Mouse (Mus musculus) c-Kit-positive CD71-positive TER-119-negative erythroid progenitor cells, embryonic 14.5 days (primary cell): ENCODE data around the gene Slc22a14.
"Not testable (repeated sequence)": the region's sequence is repeated elsewhere in the genome, so short reads cannot be mapped to it uniquely, and the experiment has no call there.

Experiments
- DNase-seq: peaks from one replicate; pipeline ENCODE4 v3.0.0-alpha.2; 2013; ENCODE audit warnings: low read depth

Slc22a14 gene

GRCm38 (mm10) chr9:119365284-119365683, at the start of gene Slc22a14:
TSS of gene Slc22a14 (minus strand) at chr9:119365553.
- DNase-seq, result no peak

- DNase-seq, result no peak
These were observed 44.5 kb upstream of the Slc22a14 start for GRCm38 (mm10) chr9:119409864-119410263.

- no peak for DNase-seq
These were observed 43.7 kb upstream of the Slc22a14 start for GRCm38 (mm10) chr9:119408898-119409664.

DNA sequence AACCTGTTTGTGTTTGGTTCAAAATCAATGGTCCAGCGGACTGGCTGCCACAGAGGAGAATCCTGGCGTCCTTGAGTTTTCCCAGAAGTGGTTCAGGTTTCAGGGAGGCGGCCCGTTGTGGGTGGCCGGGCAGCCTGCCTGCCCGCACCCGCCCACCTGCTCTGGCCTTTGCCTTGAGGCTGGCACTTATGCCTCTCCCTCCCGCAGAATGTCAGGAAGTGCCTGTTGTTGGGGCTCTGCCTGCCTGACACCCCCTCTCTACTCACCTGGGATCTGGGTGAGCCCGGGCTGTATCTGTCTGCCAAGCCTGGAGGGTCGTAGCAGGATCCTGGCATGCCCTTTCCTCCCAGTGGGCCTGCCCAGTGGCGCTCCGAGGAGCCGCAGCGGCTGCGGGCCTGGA, 42.5 kb upstream of the Slc22a14 start:
- DNase-seq, result no peak

DNA sequence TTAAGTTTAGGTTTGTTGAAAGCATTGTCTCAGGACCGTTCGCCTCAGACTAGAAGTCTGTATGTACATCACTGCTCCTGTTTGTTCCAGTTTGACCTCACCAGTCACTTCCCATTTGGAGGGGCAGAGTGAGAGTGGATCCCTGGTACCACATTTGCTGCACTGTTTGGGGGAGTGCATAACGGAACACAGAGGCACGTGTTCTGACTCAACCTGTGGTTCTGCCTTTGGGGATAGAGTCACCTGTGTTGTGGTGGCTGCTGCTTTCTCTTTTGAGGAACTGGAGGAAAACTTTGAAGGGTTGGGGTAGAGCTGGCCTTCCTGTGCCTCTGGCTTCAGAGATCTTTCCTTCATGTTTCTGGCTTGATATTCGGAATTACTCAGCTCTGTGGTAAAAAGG, 38.7 kb upstream of the Slc22a14 start:
- DNase-seq, result no peak

DNA sequence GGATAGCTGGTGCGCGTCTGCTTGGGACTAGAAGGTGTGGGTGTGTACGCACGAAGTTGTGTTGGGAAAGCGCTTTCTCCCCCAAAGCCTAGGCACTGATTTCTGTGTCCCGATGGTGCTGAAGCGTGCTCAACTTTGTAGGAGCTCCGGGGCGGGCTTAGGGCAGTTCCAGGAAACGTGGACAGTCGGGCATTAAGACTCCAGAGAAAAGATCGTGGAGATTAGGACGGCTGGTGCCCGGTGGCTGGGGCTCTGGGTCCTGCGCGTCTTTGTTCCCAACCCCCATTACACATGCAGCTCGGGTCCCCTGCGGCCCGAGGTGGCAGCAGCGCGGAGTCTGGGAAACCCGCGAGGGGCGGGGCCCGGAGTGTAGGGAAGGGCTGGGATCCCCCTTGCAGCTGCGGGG, 37.9 kb upstream of the Slc22a14 start:
- no peak for DNase-seq

DNA sequence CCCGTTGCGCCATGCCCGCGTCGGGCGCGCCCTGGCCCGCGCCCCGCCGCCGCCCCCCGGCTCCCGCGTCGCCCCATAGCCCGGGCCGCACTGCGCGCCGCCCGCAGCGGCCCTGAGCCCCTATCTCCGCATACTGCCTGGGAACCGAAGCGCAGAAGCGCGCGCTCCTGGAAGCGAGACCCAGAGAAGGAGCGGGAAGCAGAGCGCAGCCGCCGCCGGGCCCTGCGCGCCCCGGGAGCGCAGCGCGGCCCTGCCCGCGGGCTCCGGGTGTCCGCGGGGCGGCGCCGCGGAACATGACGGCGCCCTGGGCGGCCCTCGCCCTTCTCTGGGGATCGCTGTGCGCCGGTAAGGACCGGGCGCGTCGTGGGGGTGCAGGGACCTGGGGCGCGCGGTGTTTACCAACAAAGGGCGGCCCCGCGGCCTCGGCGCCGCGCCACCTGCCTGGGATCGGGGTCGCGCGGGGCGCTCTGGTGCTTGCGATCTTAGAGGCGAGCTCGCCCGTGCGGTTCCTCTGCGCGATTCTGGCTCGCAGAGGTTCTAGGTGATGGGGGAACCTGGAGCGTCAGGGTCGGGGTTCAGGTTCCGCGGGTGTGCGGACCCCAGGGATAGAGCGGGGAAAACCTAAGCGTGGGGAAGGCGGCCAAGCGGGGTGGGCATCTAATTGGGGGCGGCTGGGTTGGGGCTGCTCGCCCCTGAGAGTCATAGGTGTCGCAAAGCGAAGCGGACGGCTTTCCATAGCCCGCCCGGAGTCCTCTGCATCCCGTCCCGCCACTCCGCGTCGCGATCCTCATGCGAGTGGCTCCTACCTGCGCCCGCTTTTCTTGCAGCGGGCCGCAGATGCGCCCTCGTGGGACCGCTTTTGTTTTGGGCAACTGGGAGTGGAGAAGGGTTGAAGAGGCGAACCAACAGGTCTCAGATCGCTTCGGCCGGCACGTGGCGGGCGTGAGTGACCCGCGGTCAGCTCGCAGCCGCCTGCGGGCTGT, 37.2 kb upstream of the Slc22a14 start:
- peak; percentile 9 for DNase-seq

GRCm38 (mm10) chr9:119401801-119402214, 36.5 kb upstream of the Slc22a14 start, which contains the start of gene Acvr2b:
TSS of gene Acvr2b (plus strand) at chr9:119402118.
- peak; percentile 74 for DNase-seq

- DNase-seq, result peak; percentile 8
These were observed 36.0 kb upstream of the Slc22a14 start for GRCm38 (mm10) chr9:119401351-119401750.

DNA sequence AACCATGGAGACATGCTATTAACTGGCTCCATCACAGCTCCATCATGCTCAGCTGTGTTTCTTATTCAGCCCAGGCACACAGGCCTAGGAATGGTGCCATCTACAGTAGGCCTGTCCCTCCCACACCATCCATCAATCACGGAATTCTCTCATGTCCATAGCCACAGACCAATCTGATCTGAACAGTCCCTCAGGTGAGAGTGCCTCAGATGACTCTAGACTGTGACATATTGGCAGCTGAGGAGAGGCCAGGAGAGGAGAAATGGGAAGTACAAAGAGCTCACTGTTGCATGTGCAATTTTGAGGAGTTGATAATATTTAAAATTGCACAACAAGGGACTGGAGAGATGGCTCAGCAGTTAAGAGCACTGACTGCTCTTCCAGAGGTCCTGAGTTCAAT, 29.5 kb upstream of the Slc22a14 start:
- no peak for DNase-seq

DNA sequence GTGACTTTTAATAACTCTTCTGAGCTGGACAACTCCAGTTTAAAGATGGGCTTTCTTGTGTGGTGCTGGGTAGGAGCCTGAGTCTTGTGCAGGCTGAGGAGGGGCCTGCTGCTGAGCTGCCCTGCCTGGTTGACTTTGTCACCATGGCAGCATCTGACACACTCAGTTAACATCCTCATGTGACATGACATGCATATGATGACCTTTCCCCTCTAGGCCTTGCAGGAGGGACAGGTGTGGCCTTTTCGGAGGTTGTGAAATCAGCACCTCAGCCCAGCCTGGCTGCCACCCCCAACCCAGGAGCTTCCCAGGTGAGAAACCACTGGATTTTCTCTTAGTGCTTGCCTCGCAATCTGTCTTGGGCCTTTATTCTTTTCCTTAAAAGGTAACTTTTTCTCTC, 24.9 kb upstream of the Slc22a14 start:
- DNase-seq, result no peak

GRCm38 (mm10) chr9:119388956-119389355, 23.6 kb upstream of the Slc22a14 start:
- DNase-seq, result peak; percentile 30

DNA sequence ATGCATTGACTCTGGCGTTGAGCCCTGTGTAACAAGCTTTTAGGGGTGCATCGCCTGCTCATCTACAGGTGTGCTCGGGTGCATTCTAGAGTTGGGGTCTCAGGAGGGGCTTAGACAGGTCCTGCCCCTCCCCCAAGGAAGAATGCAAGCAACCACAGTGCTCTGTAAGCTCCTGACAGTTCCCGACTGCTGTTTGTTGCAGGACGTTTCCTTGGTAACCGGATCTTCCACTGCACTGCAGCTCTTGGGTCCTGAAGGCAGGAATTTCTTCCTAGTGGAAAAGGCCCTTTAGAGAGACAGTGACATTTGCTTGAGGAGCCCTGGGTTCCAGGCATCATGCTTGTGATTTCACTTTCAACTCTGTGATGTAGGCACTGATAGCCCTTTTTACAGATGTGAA, 17.2 kb upstream of the Slc22a14 start:
- no peak for DNase-seq

- DNase-seq, result no peak
These were observed 12.9 kb upstream of the Slc22a14 start for GRCm38 (mm10) chr9:119378231-119378630.

- DNase-seq, result no peak
These were observed 10.2 kb upstream of the Slc22a14 start for GRCm38 (mm10) chr9:119375556-119375955.

DNA sequence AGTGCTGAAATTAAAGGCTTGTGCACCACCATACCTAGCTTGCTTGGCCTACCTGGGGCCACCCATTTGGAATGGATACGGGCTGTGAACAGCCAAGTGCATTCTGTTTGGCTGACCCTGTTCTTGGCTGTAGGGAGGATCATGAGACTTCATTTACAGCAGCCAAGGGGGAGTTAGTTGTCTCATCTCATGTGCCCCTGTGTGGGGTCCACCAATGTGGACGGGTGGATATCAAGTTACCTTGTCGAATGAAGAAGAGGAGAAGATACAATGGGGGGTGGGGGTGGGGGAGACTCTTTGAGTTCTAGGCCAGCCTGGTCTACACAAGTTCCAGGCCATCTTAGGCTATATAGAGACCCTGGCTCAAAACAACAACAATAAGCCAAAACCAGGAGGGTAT, 9.7 kb upstream of the Slc22a14 start:
- DNase-seq, result no peak

DNA sequence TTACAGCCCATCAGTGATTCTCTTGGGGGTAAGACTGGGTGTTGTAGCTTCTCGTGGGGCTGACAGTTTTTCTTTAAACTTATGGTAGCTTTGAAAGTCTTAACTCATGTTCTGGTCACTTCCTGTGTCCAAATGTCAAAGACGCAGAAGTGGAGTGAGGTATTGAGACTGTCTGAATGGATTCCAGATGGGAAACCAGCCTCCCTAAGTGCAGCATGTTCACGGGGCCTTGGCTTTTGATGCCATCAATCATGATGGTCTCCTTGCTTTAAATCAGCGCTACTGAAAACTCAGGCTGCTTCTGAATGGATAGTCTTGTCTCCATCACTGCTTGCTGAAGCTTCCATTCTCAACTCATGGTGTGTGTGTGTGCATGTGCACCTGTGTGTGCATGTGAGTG, 5.9 kb upstream of the Slc22a14 start:
- no peak for DNase-seq

DNA sequence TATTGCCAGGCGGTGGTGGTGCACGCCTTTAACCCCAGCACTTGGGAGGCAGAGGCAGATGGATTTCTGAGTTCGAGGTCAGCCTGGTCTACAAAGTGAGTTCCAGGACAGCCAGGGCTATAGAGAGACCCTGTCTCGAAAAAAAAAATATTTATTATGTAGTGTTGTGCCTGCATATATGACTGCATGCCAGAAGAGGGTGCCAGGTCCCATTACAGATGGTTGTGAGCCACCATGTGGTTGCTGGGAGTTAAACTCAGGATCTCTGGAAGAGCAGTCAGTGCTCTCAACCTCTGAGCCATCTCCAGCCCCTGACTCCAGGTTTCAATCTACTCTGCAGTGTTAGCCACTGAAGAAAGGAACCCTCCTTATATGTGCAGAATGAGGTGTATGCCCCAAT, 5.4 kb upstream of the Slc22a14 start:
- DNase-seq, result not testable (repeated sequence)

DNA sequence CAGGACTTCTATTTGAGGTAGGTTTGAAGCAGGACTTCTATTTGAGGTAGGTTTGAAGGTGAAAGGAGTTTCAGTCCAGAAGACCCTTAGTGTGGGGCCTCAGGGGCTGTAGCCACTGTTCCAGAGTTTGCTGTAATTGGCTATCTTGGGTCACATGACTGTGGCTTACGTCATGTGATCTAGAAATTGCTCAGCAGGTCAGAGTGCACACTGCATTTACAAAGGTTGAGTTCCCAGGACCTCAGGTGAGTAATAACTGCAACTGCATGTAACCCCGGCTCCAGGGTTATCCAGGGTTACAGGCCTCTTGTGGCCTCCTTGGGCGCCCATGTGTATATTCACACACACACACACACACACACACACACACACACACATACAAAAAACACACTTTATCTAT, 3.0 kb upstream of the Slc22a14 start:
- DNase-seq, result no peak

DNA sequence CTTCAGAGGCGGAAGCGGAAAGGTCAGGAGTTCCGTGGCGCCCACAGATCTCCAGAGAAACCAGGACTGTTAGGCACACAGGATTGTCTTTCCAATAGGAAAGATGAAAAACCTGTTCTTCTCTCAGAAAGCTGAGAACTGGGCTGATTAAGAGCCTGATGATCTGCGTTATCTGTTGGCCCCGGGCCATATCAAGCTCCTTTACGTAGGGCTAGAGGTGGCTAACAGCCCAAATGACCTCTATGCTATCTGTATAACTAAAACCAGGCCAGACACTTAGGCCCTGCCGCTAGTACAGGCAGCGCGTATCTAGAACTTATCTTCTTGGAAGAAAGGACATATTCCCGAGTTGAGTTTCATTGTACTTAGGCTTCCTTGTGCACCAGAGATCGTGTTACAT, 2.1 kb downstream of the Slc22a14 start:
- no peak for DNase-seq

DNA sequence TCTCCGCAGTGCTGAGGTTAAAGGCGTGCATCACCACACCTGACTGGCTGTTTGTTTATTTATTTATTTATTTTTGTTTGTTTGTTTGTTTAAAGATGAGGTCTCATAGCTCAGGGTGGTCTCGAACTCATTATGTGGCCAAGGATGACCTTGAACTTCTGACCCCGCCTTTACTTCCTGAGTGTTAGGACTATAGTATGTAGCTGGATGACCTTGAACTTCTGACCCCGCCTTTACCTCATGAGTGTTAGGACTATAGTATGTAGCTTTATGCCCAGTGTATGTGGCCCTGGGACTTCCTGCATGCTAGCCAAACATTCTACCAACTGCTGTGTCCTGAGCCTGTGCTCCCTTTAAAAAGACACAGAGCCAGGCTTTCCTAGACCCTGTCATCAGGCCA, 3.9 kb downstream of the Slc22a14 start:
- no peak for DNase-seq

DNA sequence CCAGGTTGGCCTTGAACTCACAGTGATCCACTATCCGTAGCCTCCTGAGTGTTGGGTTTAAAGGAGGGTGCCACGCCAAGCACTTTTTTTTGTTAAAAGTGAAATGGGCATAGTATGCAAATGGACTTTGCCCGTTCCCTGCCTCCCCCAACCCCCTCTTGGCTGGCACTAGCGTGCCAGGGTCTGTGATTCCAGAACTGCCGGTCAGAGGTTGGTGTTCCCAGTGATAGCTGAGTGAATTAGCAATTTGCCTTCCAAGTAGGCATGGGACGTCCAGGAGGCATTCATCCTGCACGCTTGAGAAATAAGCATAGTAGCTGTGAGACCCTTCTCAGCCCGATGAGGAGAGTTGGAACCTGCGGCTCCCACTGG, 7.3 kb downstream of the Slc22a14 start:
- no peak for DNase-seq
